Mouse (Mus musculus): ENCODE measurements at regions not wholly inside any gene's neighbourhood (a gene's known extent, or its start where the extent isn't known, plus 50 kb on each side); places are given as distances from the start of the nearest gene placed in this dataset.

GRCm38 (mm10) chr2:124740848-124741247 lies 327.1 kb upstream of the Slc24a5 start:
- TF ChIP-seq POLR2A (IDR thresholded peaks at IDR 0.05; ENCODE audit: borderline replicate concordance, extremely low read depth, insufficient read depth, insufficient read length, poor library complexity, severe bottlenecking) (no peak), CTCF (IDR thresholded peaks at IDR 0.05; ENCODE audit: borderline replicate concordance, extremely low read depth, insufficient read depth, insufficient read length) (no peak)

Data from brain, embryonic 14.5 days (tissue).